Mouse (Mus musculus) urinary bladder, postnatal 36 days (tissue): ENCODE measurements at regions not wholly inside any gene's neighbourhood (a gene's known extent, or its start where the extent isn't known, plus 50 kb on each side); places are given as distances from the start of the nearest gene placed in this dataset.

Experiments
- DNase-seq, 2 experiments: peaks; one replicate each; pipeline ENCODE4 v3.0.0; 2022; ENCODE audit warnings: low spot score in 2 of 2, mixed read lengths in 1 of 2

DNA sequence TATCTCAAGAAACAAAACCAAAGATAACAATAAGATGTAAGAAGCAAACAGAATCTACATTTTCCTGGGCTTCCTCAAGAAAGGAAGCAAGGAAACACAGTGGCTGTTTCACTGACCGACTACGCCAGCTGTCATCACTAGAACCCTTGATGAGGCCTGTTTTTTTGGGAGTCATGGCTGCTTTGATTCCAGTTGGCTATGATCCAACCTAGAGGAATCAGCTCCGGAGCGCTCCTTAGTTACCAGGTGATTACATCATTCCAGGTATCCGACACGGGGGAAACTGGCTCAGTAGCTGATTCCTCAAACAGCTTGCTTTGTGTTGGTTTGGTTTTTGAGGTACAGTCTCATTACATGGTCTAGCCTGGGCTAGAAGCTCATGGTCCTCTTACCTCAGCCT, 84.1 kb upstream of the Galnt15 start:
- DNase-seq, result no peak

DNA sequence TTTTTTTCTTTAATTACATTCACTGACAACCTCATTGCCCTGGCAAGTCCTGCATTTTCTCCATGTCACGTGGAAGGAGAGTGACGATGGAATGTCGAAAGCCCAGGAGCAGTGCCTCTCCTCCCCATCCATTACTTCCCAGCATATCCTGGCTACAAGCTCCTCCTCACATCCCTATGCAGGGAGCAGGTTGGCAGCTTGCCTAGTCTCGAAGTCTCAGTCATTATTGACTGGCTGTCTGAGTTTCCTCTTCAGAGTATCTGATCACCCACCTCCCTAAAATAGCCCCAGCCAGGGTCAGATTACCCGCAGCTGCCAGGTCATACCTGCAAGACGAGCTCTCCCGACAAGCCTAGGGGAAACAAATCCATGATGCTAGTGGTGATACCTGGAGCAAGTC, 83.7 kb upstream of the Galnt15 start:
- DNase-seq, result no peak

DNA sequence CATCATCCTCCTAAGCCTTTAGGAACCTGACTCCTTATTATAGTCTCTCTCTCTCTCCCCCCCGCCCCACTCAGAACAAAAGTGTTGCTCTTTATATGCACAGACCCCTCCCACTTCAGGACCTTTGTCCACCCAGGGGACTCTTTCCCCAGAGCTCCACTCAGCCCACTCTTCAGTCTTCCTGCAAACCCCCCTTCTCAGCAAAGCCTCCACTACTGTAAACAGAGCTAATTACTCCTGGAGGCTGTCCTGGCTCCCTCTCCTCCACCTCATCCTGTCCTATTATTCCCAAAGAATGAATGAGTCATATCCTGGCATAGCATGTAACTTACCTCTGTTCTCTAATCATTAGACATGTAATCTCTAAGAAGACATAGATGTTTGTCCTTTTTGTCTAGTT, 82.8 kb upstream of the Galnt15 start:
- DNase-seq, result no peak

DNA sequence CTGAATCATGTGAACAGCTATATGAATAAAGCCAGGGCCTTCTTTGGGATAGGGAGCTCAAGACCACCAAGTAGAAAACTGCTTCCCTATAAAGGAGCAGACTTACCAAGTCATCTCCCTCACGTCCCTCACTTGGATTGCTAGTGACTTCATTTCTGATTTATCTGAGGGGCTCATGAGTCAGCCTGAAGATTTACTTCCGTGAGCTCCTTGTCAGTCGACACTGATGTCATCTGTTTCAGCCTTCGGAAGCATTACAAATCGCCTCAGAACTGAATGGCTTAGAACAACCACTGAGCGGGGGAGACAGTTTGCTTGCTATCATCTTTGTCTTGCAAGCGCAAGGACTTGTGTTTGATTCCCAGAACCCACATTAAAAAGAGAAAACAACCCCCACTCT, 81.5 kb upstream of the Galnt15 start:
- no peak for DNase-seq

DNA sequence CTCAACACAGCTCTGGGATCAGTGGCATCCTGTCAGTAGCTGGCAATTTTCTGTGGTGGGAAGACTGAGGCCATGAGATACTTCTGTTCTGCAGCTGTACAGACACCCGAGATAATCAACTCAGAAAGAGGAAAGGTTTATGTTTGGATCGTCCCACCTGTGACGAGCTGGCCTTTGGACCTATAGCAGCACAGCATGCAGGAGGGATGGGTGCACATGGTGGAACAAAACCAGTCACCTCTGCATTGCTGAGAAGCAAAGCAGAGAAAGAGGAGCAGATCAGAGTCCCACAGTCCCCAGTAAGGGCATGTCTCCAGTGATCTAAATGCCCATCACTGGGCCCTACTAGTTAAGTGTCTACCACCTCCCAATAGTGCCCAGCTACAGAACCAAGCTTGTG, 76.9 kb upstream of the Galnt15 start:
- DNase-seq, result no peak

DNA sequence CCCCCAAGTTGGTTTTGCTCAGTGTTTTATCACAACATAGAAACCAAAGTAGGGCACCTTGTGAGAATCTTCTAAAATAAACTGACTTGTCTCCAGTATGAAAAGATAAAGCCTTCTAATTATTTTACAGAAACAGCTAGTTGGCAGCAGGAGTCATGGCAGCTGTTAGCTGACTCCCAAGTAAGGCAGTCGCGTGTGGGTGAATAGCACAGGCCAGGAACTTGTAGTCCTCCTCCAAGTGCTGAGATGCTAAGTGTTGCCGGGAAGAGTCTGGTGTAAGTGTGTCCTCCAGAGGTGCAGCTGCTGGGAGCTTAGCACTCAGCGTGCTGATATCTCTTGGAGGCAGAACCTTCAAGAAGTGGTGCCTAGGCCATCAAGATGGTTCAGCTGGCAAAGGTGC, 75.0 kb upstream of the Galnt15 start:
- DNase-seq, result no peak

DNA sequence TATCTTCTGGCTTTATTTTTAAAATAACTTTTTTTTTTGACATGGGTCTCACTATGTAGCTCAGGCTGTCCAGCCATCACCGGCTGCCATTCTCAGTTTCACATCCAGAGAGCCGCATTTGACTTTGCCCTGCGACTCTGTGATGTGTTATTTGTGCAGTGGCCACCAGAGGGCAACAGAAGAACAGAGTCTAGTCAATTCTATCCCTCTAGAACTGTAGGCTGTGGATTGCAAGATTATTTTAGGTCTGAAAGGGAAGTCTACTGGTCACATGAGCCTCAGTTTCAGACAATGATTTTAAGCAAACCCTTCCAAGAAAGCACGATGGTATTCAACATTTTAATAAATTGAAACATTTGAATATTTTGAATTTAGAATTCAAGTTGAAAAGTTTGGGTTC, 73.8 kb upstream of the Galnt15 start:
- peak; percentile 75 to 82 for DNase-seq

DNA sequence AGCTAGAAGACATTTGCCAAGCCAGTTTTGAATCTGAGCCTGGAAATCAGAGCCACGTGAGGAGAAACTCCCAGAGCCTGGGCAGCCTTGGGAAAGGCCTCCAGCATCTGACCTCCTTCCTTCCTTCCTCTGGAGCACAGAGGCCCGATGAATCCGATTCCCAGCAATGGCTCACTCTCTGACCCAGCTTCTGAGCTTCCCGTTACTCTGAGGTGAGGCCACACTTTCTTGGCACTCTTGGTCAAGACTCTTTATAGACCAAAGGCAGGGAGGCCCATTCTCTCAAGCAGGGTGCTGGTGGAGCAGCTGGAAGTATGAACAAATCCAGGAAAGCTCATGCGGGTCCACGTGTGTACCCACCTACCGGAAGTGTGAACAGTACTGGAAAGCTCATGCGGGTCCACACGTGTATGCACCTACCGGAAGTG, 71.6 kb upstream of the Galnt15 start:
- peak in 1 of 2 experiments; percentile 60 for DNase-seq

DNA sequence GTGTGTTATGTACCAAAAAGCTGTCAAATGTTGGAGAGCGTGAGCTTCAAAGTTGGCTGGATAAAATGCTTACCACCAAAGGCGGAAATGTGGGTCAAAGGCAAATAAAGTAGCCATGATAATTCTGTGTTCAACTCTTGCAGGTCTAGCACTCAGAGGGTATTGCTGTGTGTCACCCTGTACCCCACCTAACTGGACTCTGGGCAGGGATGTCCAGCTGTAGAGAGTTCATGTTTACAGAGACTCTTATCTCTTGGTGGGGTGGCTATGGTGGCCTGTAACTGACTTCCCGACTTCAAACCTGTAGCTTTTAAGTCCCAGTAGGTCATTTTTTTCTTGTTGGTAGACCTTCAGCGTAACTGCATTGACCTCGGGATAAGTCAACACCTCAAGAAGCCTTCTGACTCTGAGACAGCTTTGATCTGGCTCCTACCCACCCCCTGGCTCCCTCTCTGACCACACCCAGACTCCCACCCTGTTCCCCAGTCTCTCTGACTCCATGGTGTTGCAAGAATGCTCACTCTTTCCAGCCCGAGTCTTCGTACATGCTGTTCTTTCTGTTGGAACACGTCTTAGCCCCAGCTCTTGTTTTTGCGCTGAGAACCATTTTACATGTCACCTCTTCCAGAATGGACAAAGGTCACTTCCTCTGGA, 68.5 kb upstream of the Galnt15 start:
- DNase-seq, result peak; percentile 31 to 76

DNA sequence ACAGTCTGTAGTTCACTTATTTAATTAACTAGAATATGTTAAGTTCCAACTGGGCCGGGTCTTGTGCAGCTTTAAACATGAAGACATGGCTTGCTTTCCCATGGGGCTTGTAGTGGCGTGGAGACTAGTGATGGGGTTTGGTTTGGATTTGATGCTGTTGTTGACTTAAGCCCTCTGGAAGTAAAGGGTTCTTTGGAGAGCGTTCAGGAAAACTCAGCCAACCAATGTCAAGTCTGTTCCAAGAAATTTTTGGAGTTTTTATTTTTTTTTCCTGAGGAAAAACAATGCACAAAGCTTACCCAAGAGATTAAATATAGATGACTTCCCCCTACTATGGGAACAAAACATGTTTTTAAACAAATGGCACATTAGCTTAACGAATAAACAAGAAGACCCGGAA, 67.3 kb upstream of the Galnt15 start:
- peak in 1 of 2 experiments; percentile 46 for DNase-seq

DNA sequence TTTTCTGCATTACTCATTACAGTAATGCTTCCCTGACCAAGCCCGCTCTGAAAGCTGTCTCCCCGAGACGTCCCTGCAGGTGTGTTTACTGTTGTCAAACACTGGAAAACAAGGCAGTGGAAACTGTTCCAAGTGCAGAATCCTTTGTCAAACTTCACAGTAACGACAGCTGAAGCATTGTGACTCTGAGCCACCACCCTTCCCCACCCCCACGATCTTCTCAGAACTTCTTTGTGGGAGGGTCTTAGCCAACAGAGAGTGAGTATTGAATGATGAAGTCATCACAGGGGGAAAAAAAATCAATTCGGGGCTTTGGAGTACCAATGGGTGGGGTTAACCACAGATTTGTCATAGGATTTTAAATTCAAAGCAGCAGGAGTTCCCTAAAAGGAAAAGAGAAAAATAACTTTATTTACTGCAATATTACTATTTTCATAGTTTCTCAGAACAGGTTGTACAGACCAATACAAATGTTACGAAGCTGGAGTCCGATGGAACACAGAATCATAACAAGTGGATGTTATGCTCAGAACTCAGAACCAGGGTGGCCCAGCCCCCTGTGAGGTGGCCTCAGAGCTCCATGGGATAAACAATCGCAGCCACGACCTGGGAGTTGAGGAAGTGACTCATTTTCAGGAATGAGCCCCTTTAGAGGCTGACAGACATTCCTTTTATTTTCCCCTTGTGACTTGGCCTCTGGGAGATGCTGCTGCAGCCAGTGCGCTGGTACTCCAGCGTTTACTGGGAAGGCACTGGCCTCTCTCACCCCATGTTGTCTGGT, 65.5 kb upstream of the Galnt15 start:
- DNase-seq, result peak in 1 of 2 experiments; percentile 61

DNA sequence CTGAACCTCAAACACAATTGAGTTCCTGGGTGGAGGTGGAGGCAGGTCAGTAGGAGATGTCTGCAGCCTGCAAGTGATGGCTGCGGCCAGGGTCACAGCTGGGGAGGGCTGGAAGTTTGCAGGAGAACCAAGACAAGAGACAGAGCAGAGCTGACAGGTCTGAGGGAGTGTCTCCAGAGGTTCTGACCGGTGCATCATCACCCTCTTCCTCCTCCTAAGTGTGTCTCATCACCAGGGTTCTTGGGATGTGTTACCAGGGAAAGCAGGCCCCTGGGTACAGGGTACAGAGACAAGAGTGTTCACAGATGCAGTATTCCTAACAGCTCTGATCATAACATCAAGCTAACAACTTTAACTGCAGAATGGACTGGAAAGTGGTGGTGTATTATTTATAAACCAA, 64.7 kb upstream of the Galnt15 start:
- DNase-seq, result no peak

DNA sequence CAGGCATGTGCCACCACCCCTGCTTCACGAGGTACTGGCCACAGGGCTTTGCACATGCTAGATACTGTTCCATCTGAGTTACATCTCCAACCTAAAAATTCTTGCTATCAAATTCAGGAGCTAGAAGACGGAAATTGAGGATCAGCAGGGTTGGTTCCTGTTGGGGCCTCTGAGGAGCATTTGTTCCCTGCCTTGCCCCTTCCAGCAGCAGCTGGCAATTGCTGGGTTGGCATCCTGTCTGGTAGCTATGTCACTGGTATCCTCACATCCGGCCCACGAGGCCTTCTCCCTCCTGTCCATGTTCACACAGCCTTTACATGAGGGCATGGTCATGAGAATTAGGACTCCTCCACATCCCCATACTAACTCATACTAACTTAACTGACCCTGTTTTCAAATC, 64.0 kb upstream of the Galnt15 start:
- DNase-seq, result no peak

DNA sequence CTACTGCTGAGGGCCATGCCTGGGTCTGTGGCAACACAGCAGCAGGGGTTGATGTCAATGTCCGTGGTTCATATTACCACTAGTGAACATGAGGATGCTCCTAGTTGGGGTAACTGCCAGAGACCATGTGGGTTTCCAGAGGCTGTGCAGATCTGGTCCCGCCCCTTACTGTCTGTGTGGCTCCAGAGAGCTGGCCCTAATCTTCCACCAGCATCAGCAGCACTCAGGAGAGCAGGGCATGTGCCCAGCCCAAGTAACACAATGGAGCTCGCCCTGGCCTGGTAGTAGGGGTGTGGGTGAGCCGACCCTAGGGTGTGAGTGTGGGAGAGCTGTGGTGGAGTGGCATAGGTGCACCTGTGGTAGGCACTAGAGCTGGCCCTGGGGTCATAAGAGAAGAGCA, 59.3 kb upstream of the Galnt15 start:
- no peak for DNase-seq

DNA sequence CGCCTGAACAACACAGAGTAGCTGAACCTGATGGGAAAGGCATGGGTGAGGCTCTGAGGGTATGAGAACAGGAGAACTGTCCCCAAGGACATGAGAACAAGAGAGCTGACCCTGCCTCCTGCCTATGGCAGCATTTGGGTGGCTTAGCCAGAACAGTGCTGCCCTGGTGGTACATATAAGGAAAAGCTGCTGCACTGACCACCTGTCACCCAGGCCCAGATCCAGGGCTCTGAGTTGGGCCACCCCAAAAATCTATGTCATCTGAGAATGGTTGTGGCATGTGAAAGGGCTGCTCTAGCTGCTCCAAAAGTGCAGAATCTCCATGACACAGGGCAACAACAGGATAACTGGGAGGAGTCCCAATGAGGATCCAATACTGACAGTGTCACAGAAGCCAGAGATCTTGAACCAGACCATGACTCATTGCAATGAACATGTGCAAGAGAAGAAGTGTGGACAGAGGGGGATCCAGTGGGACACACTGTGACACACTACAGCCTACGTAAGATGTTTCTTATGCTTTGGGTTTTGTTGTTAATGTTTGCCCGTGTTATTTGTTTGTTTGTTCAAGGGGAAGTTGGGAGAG, 58.5 kb upstream of the Galnt15 start:
- no peak for DNase-seq

DNA sequence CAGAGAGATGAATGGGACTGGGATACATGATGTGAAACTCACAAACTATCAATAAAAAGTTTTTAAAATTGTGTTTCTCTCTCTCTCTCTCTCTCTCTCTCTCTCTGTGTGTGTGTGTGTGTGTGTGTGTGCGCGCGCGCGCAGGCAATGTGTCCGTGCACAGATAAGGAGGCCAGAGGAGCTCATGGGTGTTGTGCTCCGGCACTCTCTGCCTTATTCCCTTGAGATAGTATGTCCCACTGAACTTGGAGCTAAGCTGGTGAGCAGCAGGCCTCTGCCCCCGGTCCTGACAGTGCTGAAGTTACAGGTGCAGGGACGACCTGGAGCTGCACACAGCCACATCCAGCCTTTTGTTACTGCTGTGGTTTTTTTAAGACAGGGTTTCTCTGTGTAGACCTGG, 57.9 kb upstream of the Galnt15 start:
- DNase-seq, result no peak

DNA sequence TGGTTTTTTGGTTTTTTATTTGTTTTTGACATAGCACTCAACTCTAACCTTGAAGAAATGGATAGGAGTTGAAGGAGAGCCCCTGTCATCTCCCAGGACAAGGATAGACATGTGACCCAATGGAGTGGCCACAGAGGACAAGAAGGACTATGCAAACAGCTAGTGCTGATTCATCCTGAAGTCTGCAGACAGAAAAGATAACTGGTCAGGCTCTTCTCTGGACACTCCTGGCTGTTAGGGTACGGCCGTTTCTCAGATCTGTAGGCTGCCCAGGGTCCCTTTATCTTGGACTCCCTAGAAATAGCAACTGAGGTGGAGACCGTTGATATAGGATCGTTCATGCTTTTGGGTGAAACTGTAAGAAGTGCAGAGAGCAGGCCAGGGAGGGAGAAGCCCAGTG, 55.1 kb upstream of the Galnt15 start:
- no peak for DNase-seq

DNA sequence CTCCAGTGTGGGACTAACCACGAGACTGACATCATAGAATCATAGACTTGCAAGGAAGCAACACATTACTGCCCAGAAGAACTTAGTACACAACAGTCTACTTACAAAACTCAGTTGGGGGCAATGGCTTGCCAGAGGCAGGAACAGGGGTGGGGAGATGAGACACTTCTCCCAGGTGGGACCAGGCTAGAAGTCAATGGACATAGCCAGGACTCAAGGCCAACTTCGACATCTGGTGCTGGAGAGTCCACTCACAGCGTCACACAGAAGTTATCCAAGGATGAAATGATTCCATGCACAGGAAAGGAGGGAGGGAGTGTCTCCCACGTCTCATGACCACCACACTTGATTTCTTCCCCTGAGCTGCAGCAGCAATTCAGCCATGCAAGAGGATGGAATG, 50.6 kb upstream of the Galnt15 start:
- DNase-seq, result no peak

DNA sequence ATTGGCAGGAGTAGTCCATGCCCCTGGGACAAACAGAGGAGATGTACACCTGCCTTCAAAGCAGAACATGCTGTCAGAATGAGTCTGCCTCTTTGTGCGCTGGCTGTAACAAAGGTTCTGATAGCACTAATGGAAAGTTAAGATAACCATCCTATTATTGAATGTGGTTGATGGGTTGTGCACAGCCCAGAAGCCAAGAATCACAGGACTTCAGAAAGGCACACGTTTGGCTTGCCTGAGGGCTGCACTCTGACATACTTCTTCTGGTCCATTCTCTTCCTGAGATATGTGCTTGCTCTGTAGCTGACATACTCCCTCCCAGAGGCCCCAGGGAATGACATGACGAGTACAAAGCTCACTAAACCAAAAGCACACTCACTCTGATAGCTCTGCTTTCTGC, 50.1 kb upstream of the Galnt15 start:
- no peak for DNase-seq
